Mouse (Mus musculus) ovary, postnatal 36 days (tissue): ENCODE data around the gene Pafah1b1.
A peak's percentile ranks its signal among the peaks of the same experiment; 100 is the strongest.

Experiments
- DNase-seq: peaks from one replicate; pipeline ENCODE4 v3.0.0; 2022; ENCODE audit warnings: low spot score, mixed read lengths

Pafah1b1 gene

DNA sequence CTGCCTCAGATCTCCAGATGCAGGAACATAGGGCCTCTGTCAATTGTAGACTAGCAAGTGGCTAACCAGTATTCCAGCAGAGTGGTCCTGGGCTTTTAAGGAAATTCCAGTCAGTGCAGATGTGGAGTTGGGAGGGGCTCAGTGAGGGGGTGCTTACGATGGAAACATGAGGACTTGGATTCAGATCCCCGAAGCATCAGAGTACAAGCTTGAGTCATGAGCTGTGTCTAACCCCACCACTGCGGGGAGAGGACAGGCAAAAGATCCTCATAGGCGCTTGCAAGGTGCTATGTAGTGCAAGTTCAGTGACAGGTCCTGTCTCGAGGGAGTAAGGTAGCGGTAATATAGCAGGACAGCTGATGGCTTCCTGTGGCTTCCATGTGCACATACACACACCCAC lies 62.2 kb downstream of the Pafah1b1 start:
- DNase-seq = no peak

GRCm38 (mm10) chr11:74661641-74662040 lies 62.8 kb downstream of the Pafah1b1 start:
- DNase-seq = no peak

GRCm38 (mm10) chr11:74660336-74660735 lies 64.1 kb downstream of the Pafah1b1 start:
- DNase-seq = no peak

DNA sequence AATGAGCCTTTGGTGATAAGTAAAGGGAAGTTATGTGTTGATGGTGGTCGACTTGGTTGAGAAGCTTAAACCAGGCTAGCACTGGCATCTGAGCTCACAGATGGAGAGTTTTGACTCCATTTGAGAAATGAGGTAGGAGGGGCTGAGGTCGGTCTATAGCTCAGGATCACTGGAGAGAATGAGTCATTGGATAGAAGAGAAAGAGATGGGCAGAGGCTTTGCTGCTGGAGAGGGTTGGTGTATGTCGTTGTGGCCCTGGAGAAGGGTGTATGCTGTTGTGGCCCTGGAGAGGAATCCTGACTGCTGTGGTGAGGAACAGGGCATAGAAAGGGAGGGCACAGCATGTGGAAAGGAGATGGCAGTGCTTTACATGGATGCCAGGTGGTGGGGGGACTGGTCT lies 68.5 kb downstream of the Pafah1b1 start:
- no peak for DNase-seq

GRCm38 (mm10) chr11:74653385-74653784 lies 71.1 kb downstream of the Pafah1b1 start:
- DNase-seq = peak; percentile 68

DNA sequence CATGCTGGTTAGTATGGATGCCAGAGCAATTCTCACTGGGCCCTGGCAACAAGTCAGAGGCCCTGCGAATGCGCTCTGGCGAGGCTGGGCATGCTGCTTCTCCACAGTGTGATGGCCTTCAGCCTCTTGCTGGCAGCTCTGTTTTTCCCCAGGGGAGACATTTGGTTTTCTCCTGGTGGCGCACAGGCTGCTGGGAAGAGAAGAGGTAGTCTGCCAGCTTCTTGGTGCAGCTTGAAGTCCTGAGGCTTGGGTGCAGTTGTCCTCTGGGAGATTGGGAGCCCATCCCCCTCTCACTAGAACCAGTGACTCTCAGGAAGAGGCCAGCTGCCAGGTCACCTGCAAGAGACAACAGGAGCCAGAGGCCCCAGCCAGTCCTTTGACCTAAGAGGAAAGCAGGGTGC lies 71.7 kb downstream of the Pafah1b1 start:
- peak; percentile 68 for DNase-seq

GRCm38 (mm10) chr11:74650576-74651100 lies 73.8 kb downstream of the Pafah1b1 start:
- DNase-seq = no peak

- DNase-seq = peak; percentile 34
These were observed 74.6 kb downstream of the Pafah1b1 start for GRCm38 (mm10) chr11:74649647-74650551.

DNA sequence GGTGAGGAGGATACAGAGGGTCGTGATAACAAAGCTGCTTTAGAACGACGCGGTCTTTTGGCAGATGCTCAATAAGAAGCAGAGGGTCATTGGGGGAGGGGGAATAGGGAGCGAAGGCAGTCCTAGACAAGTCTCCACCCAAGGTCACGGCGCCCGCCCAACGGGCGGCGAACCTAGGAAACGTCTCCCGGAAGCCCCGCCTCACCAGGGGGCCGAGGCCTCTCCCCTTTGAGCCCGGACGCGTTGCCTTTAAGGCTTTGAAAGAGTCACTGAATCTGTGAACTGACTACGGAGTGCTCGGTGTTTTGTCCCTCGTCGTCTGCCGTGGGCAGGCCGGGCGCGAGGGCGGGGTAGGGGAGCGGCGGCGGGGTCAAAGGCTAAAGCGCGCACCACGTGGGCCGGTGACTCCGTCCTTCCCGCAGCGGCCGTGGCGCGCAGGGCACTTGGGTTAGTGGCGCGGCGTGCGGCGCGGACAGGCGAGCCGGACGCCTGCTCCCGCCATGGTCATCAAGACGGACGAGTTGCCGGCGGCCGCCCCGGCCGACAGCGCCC lies 75.3 kb downstream of the Pafah1b1 start, which contains the start of gene Cluh:
Gene Cluh (plus strand): TSS at position 401 of the 552 bp plus-strand sequence.
- DNase-seq = peak; percentile 99

DNA sequence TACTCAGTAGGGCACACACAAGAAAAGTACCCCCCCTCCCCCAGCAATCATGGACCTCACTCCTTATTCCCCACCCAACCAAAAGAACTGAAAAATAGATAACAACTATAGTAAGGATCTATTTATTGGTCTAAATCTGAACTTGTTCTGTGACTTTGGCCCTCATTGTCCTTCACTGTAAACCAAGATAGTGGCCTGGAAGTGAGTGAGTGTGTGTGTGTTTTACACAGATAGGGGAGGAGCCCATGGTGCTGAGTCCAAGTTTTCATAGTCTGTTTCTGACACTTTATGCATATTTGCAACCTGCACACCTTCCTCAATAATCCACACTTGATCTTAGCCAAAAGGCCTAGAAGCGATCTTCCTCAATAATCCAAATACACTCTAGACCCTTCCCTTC lies 75.8 kb downstream of the Pafah1b1 start:
- no peak for DNase-seq

DNA sequence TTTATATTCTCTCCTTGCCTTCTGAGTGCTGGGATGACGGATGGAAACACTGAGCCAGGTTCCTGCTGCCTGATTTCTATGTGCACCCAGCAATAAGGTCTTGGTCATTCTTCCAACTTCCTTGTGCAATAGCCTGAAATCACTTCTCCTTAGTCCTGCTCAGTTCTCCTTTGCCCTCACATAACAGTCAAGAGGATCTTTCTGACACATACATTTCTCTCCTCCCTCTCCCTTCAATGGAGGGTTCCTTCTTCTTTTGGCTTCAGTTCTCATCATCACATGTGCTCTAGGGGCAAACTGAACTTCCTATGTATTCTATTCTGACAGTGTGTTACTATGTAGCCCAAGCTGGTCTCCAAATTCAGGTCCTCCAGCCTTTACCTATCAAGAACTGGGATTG lies 76.5 kb downstream of the Pafah1b1 start:
- no peak for DNase-seq

GRCm38 (mm10) chr11:74639628-74640027 lies 84.8 kb downstream of the Pafah1b1 start:
- DNase-seq = no peak

- DNase-seq = no peak
These were observed 85.6 kb downstream of the Pafah1b1 start for GRCm38 (mm10) chr11:74638791-74639411.

- peak; percentile 85 for DNase-seq
These were observed 86.3 kb downstream of the Pafah1b1 start for GRCm38 (mm10) chr11:74637971-74638790.

DNA sequence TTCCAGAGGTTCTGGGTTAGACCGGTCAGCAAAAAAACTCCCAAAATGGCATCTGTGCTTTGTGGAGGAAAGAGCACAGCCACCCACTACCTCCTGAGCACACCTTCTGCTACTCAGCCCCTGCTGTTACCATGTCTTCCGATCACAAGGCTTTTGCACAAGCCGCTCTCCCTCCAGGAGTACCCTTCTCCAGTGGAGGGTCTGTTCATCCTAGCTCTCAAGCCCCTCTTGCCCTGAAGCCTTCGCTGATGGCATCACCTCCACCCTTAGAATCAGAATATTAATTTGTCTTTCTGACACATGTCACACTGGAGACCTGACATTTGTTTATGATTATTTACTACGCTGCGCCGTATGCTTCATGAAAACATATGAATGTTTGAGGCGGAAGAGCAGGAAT lies 87.0 kb downstream of the Pafah1b1 start:
- DNase-seq = no peak

DNA sequence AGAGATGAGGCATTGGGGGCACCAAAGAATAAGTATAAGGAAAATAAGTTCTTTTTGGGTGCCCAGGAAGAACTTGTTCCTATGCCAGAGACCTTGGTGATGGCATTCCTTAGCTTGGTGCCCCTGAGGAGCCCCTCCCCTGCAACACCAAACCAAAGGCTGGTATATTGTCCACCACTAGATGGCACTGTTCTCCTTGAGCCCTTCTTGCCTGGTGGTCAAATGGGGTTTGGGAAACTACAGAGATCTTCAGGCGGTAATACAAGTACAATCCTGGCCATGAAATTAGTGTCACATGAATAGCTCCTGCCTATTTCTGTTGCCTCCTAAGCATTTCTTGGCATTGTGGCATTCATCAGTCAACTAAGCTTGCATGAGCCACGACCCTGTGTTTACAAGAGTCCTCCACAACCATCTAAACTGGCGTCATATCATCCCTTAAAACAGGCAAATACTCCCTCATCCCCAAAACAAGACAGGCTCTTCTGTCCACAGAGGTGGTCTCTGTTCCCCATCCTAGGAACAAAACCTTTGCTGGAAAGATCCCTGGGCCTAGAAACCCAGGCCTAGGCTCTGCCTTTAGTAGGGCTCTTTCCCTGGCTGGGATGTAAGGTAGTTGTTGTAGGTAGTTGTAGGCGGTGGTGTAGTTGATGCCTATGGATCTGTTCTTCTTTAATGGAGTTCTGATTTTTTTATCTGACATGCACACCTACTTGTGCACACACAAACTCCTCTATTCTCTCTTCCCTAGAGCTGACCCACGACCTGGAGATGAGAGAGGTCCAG lies 89.8 kb downstream of the Pafah1b1 start:
- DNase-seq = no peak

DNA sequence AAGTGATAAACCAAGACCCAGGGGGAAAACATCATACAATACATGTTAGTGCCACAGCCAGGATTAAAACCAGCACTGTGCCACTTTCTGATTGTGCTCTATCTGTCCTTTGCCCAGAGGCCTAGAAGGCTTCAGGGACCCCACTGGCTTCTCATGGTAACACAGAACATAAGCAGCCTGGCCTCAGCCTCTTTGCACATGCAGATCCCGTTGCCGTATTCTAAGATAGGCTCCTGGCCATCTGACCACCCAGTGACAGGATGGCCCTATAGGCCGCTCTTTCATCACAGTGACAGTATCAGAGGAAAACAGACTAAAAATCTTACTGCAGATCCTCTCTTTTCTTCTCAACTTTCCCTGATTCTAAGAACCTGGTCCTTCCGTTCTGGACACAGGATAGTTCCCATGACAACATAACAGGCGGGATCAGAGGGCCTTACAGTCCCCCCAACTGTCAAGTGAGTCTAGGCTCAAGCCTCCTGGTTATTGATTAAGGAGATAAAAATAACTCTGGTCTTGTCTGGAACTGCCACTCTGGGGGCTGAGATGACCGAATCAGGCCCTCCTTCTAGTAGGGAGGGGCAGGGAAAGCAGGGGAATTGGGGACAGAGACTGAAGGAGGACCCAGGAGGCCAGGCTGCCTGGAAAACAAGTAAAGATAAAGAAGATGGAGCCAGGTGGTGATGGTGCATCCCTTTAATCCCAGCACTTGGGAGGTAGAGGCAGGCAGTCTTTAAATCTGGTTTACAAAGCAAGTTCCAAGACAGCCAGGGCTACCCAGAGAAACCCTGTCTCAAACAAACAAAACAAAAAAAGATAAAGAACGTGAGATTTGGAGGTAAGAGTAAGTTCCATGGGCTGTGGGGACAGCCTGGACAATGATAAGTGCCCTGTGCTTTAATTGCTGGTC lies 92.3 kb downstream of the Pafah1b1 start:
- no peak for DNase-seq

DNA sequence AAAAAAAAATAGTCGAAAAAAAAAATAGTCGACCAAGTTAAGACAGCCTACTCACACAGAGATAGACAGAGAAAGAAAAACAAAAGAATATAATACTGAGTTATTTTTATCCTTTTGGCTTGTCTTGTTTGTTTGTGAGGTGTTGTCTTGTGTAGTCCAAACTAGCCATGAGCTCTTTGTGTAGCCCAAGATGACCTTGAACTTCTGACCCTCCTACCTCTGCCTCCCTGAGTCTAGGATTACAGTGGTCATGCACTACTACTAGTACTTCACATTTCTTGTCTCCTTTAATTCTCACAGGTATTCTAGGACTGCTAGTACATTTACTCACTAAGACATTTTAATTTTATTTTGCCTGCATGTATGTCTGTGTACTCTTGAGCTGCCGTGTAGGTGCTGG lies 97.0 kb downstream of the Pafah1b1 start:
- no peak for DNase-seq

DNA sequence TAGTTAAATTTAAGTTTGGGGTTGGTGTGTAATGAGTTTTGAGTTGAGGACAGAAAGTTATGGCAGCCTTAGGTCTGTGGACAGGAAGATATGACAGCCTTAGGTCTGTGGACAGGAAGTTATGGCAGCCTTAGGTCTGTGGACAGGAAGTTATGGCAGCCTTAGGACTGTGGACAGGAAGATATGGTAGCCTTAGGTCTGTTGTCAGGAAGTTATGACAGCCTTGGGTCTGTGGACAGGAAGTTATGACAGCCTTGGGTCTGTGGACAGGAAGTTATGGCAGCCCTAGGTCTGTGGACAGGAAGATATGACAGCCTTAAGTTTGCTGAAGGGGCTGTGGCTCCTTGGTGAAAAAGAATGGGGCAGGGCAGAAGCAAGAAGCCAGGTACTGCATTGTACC lies 99.1 kb downstream of the Pafah1b1 start:
- no peak for DNase-seq
